Comparison of ENCODE assay signal across 25 mouse cellular contexts in genomic region chr17:74920056-74920455, GRCm38 (mm10).
DNase-seq lines count a peak whose midpoint lies in the region; ATAC-seq and TF ChIP-seq lines count a peak whose summit lies in the region.
"Had no signal": no experiment of that assay in that cellular context is flagged by ENCODE, and none has a peak within 500 bp of the region (broad histone marks: within the 10 kb centered on the region; RNA-seq: fewer than 3 reads in every experiment).

No protein-coding gene starts in this region.

- no peak overlapping the region for H3K4me3 ChIP-seq in kidney, embryonic 14.5 days (ENCODE audit: low read length)
- H3K4me3 ChIP-seq in CH12.LX (replicated peaks in 1 of 3; ENCODE audit: low read depth in 2 of 3, low read length in 2 of 3, poor library complexity in 1 of 3) = no peak overlapping the region
- H3K4me3 ChIP-seq: embryonic facial prominence, embryonic 10.5 days; embryonic facial prominence, embryonic 13.5 days; erythroblast, embryonic 14.5 days; forebrain, embryonic 12.5 days; forebrain, embryonic 15.5 days; hindbrain, embryonic 12.5 days; hindbrain, embryonic 15.5 days had no signal

- no peak for TF ChIP-seq POLR2A in CH12.LX (IDR thresholded peaks at IDR 0.05; ENCODE audit: low read depth, low read length)

- DNase-seq in kidney, adult 11 months = peak; percentile 51
- DNase-seq in kidney, postnatal 14 days = peak; percentile 22
- DNase-seq in kidney, postnatal 25 days = no peak
- DNase-seq in CH12.LX (ENCODE audit: extremely low read depth) = peak; percentile 53
- DNase-seq in frontal cortex, postnatal 10 days (ENCODE audit: low spot score in 2 of 2) = no peak
- DNase-seq: adrenal gland, adult 8-10 months; adrenal gland, postnatal 25 days; cerebellum, adult 11-12 months; cerebellum, adult 8-10 months; cerebellum, postnatal 10 days; cerebellum, postnatal 36 days; embryo, embryonic 11 days; gastrocnemius, postnatal 10 days; gastrocnemius, postnatal 36 days had no signal

- no peak overlapping the region for H3K9ac ChIP-seq in kidney, embryonic 14.5 days (ENCODE audit: low read depth, low read length)
- H3K9ac ChIP-seq in CH12.LX (ENCODE audit: insufficient read depth, low read depth) = no peak overlapping the region
- H3K9ac ChIP-seq: embryonic facial prominence, embryonic 13.5 days; forebrain, embryonic 12.5 days; forebrain, embryonic 15.5 days; hindbrain, embryonic 12.5 days; hindbrain, embryonic 15.5 days had no signal

- no peaks in the 10 kb centered on the region for H3K36me3 ChIP-seq in kidney, embryonic 14.5 days (ENCODE audit: control insufficient read depth, insufficient read depth, low read length)
- no peaks in the 10 kb centered on the region for H3K36me3 ChIP-seq in CH12.LX (replicated peaks in 1 of 2; ENCODE audit: control insufficient read depth in 1 of 2, insufficient read depth in 1 of 2, low read length in 1 of 2)
- H3K36me3 ChIP-seq: embryonic facial prominence, embryonic 10.5 days; forebrain, embryonic 12.5 days; forebrain, embryonic 15.5 days; hindbrain, embryonic 12.5 days; hindbrain, embryonic 15.5 days had no signal

- H3K79me2 ChIP-seq in CH12.LX (replicated peaks; ENCODE audit: control insufficient read depth, extremely low read depth, insufficient read depth, poor library complexity, severe bottlenecking) = no peaks in the 10 kb centered on the region

- H3K4me1 ChIP-seq in kidney, embryonic 14.5 days (ENCODE audit: control insufficient read depth, insufficient read depth, low read length) = 0 out of 2 replicates have a peak, but pooled peaks cover 14% of the 10 kb centered on the region
- peaks cover 0 to 7% of the 10 kb centered on the region in 2 experiments; a peak in 1 of 4 replicates for H3K4me1 ChIP-seq in CH12.LX (ENCODE audit: control insufficient read depth in 1 of 2, insufficient read depth in 2 of 2)
- H3K4me1 ChIP-seq: forebrain, embryonic 12.5 days; forebrain, embryonic 15.5 days; hindbrain, embryonic 15.5 days had no signal

- no peak overlapping the region for H3K27ac ChIP-seq in kidney, embryonic 14.5 days (ENCODE audit: low read depth, low read length)
- H3K27ac ChIP-seq in CH12.LX (ENCODE audit: insufficient read depth, low read depth) = no peak overlapping the region
- H3K27ac ChIP-seq: embryonic facial prominence, embryonic 10.5 days; embryonic facial prominence, embryonic 13.5 days; forebrain, embryonic 12.5 days; forebrain, embryonic 15.5 days; hindbrain, embryonic 12.5 days; hindbrain, embryonic 15.5 days had no signal

- H3K9me3 ChIP-seq in kidney, embryonic 14.5 days (ENCODE audit: control insufficient read depth, low read length) = peaks cover 9% of the 10 kb centered on the region
- peaks cover 5% of the 10 kb centered on the region for H3K9me3 ChIP-seq in CH12.LX (replicated peaks; ENCODE audit: low read length)
- H3K9me3 ChIP-seq: embryonic facial prominence, embryonic 10.5 days; forebrain, embryonic 12.5 days; forebrain, embryonic 15.5 days; hindbrain, embryonic 12.5 days; hindbrain, embryonic 15.5 days had no signal

- dilution Hi-C loops in CH12.LX (cut with MboI; ENCODE audit: extremely low pct_ligation_motif_present, extremely low pct_unique_long_range_greater_than_20kb, low sequenced_read_pairs) = no loop called here

- no peaks in the 10 kb centered on the region for H3K27me3 ChIP-seq in kidney, embryonic 14.5 days (ENCODE audit: control insufficient read depth, insufficient read depth, low read length)
- H3K27me3 ChIP-seq in CH12.LX (replicated peaks) = no peaks in the 10 kb centered on the region
- H3K27me3 ChIP-seq: embryonic facial prominence, embryonic 13.5 days; forebrain, embryonic 12.5 days; forebrain, embryonic 15.5 days; hindbrain, embryonic 12.5 days; hindbrain, embryonic 15.5 days had no signal

- TF ChIP-seq CTCF in CH12.LX (conservative IDR thresholded peaks at IDR 0.05 in 1 of 2, IDR thresholded peaks at IDR 0.05 in 1 of 2; ENCODE audit: low read depth in 2 of 2, low read length in 2 of 2) = no peak

- in situ Hi-C loops in CH12.LX (cut with MboI; ENCODE audit: low pct_ligation_motif_present, low pct_unique_long_range_greater_than_20kb, low sequenced_read_pairs) = loop anchor here (5.0 kb wide), 1 partner anchor 38 kb away; no protein-coding TSS in a partner anchor

- 83% methylated on average over 5 of the region's 5 CpGs for WGBS in kidney, embryonic 14.5 days

- ATAC-seq in kidney, embryonic 14.5 days (ENCODE audit: low FRiP score, low TSS enrichment) = no peak
- ATAC-seq: activated CD4-positive, CD25-positive, alpha-beta regulatory T cell, adult 4 months; CD4-positive, CD25-positive, alpha-beta regulatory T cell, adult 4 months; forebrain, embryonic 15.5 days had no signal

- TF ChIP-seq RAD21 in CH12.LX (IDR thresholded peaks at IDR 0.05; ENCODE audit: low read depth, low read length) = no peak

- no peak for TF ChIP-seq EP300 in CH12.LX (IDR thresholded peaks at IDR 0.05; ENCODE audit: low read length)

- H3K4me2 ChIP-seq in kidney, embryonic 14.5 days (replicated peaks; ENCODE audit: low read depth, low read length) = no peak overlapping the region
- H3K4me2 ChIP-seq in CH12.LX (ENCODE audit: insufficient read depth, low read depth, poor library complexity, severe bottlenecking) = no peak overlapping the region
- H3K4me2 ChIP-seq: embryonic facial prominence, embryonic 13.5 days; forebrain, embryonic 12.5 days; forebrain, embryonic 15.5 days; heart, embryonic 11.5 days; hindbrain, embryonic 12.5 days; hindbrain, embryonic 15.5 days had no signal

TF ChIP-seq in CH12.LX, 34 proteins besides CTCF, POLR2A, EP300 and RAD21:
- TF ChIP-seq SIN3A (IDR thresholded peaks at IDR 0.05; ENCODE audit: low read length) = no peak
- TF ChIP-seq NELFE (IDR thresholded peaks at IDR 0.05; ENCODE audit: low read depth, low read length) = no peak
- TF ChIP-seq GABPA (IDR thresholded peaks at IDR 0.05; ENCODE audit: insufficient replicate concordance, low read depth, low read length) = no peak
- no peak for TF ChIP-seq MAZ (IDR thresholded peaks at IDR 0.05; ENCODE audit: low read depth, low read length)
- no peak for TF ChIP-seq RCOR1 (conservative IDR thresholded peaks at IDR 0.05; ENCODE audit: low read depth, low read length)
- no peak for TF ChIP-seq MAFK (IDR thresholded peaks at IDR 0.05; ENCODE audit: insufficient replicate concordance, low read length)
- TF ChIP-seq E2F4 (IDR thresholded peaks at IDR 0.05; ENCODE audit: insufficient replicate concordance, low read depth, low read length) = no peak
- TF ChIP-seq TBP (conservative IDR thresholded peaks at IDR 0.05; ENCODE audit: low read depth, low read length) = no peak
- no peak for TF ChIP-seq MXI1 (IDR thresholded peaks at IDR 0.05; ENCODE audit: low read depth, low read length)
- TF ChIP-seq KAT2A (IDR thresholded peaks at IDR 0.05; ENCODE audit: insufficient replicate concordance, low read length) = no peak
- no peak for TF ChIP-seq HCFC1 (IDR thresholded peaks at IDR 0.05; ENCODE audit: low read depth, low read length)
- no peak for TF ChIP-seq NRF1 (IDR thresholded peaks at IDR 0.05; ENCODE audit: low read depth, low read length)
- no peak for TF ChIP-seq ZC3H11A (IDR thresholded peaks at IDR 0.05; ENCODE audit: low read depth, low read length)
- no peak for TF ChIP-seq SMC3 (IDR thresholded peaks at IDR 0.05; ENCODE audit: low read depth, low read length)
- TF ChIP-seq PAX5 (IDR thresholded peaks at IDR 0.05; ENCODE audit: low read length) = no peak

Comparison
In these comparisons a context has a peak if more than half of its experiments do, and no peak if none do; other contexts are left out.
1. DNase-seq: peak in kidney, adult 11 months (single experiment), kidney, postnatal 14 days (single experiment) and CH12.LX (single experiment); none in kidney, postnatal 25 days (0 of 2) and frontal cortex, postnatal 10 days (0 of 2).